Mouse (Mus musculus) urinary bladder, postnatal 25 days (tissue): Measurements from ENCODE around the gene Esyt1.

Source experiments
- DNase-seq: peaks from one replicate; pipeline ENCODE4 v3.0.0; 2022; ENCODE audit warnings: low spot score

Gene Esyt1

DNA sequence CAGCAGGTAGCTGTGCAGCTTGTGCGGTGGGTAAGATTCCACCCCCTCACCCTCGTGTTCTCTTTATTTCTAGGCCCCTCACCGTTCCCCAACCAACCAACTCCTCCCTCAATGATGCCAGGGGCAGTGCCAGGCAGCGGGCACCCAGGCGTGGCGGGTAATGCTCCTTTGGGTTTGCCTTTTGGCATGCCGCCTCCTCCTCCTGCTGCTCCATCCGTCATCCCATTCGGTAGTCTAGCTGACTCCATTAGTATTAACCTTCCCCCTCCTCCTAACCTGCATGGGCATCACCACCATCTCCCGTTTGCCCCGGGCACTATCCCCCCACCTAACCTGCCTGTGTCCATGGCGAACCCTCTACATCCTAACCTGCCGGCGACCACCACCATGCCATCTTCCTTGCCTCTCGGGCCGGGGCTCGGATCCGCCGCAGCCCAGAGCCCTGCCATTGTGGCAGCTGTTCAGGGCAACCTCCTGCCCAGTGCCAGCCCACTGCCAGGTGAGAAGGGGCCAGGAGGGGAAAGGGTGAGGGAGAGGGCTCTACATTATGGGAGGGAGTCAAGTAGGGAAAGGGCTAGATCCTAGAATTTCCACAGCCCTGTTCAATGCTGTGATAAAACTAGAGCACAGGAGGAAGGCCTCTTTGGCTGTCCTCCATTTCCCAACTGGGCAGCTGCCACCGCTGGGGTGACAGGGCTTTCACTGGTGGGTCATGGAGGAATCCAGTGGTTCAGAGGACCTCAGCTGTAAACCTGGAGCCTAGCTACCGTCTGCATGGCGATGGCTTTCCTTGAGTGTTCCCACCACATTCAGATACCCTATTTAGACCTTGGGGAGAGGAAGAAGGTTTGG is 37.6 kb downstream of the Esyt1 start:
- no peak for DNase-seq

DNA sequence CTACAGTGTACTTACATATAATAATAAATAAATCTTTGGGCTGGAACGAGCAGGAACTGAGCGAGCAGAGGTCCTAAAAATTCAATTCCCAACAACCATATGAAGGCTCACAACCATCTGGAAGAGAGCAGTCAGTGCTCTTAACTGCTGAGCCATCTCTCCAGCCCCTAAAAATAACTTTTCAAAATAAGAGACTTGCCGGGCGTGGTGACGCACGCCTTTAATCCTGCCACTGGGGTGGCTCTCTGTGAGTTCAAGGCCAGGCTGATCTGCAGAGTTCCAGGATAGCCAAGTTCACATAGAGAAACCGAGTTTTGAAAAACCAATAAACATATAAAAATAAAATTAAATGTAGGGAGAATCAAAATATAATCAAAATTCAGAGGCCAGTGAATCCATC is 39.3 kb downstream of the Esyt1 start:
- no peak for DNase-seq

DNA sequence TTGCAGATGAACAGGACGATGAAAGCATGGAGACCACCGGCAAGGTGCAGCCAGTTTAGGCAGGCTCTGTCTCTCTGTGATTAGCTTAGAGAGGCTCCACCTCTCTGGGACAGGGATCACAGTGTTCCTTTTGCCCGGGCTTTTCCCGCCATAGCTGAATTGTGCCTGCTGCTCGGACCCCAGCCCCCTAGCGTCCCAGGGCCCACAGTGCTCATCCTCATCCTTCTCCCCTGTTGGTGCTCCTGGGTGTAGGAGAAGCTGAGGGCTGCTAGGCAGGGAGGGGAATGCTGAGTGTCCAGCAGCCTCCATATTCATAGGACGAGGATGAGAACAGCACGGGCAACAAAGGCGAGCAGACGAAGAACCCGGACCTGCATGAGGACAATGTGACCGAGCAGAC is 51.3 kb downstream of the Esyt1 start:
- no peak for DNase-seq

DNA sequence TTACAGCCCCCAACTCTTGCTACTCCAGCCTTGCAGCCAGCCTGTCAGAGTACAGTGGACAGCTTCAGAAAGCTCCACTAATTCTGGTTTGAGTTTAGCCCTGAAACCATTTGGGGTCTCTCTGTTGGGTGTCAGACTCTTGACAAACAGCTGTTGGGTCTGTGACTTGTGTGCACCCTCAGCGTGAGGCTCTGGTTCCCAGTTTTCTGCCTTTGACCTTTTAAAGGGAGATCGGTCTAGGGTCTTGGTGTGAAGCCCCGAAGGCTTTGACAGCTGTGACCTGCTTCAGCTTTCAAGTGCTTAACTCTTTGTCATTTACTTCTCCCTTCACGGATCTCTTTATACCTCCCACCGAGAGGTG is 65.4 kb downstream of the Esyt1 start:
- DNase-seq = no peak
